Mouse (Mus musculus): ENCODE results near the gene Fbxw16.
"Not testable (repeated sequence)": the region's sequence is repeated elsewhere in the genome, so short reads cannot be mapped to it uniquely, and the experiment has no call there.

The Fbxw16 gene

DNA sequence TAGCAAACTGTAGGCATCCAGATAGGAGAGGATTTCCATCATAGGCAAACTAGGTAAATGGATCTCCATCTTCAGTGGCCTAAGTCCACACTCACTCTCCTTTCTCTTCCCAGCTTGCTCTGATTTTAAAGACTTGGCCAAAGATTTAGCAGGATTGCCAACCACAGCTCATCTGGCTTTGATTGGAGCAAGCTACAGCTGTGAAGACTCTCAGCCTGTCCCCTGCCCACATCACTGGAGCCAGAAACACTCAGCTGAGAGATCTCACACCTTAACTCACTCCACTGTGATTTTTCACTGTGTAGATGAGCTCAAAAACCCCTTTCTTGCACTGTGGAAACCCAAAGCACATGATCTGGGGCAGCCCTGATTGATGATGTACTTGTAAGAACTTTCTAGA lies at the start of gene Fbxw16:
Fbxw16 (minus strand) TSS at position 101 of the 400 bp plus-strand sequence.
- DNase-seq (ENCODE audit: low spot score in 2 of 2): no peak

DNA sequence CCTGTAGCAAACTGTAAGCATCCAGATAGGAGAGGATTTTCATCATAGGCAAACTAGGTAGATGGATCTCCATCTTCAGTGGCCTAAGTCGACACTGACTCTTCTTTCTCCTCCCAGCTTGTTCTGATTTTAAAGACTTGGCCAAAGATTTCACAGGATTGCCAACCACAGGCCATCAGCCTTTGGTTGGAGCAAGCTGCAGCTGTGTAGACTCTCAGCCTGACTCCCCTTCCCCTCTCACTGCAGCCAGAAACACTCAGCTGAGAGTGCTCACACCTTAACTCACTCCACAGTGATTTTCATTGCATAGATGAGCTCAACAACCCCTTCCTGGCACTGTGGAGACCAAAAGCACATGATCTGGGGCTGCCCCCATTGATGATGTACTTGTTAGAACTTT lies 46.8 kb upstream of the Fbxw16 start, which contains the start of gene Fbxw19:
Fbxw19 (minus strand) TSS at position 101 of the 400 bp plus-strand sequence.
- DNase-seq (ENCODE audit: low spot score in 2 of 2): not testable (repeated sequence)

DNA sequence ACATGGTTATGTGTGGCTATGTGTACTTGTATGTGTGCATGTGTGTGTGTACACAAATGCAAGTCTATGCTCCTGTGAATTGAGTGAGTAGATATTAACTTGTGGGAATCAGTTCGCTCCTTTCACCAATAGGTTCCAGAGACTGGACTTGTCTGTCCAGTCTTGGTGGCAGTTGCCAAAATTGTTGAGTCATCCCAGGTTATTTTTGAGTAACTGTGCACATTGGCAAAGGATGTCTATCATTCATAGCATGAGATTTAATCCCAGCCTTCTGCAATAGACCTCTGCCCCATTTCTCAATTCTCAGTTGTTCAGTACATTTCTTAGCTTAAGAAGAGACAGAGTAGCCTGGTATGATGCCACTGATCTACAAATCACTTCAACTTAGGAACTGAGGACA lies 16.0 kb downstream of the Fbxw16 start:
- DNase-seq (ENCODE audit: low spot score in 2 of 2): no peak

DNA sequence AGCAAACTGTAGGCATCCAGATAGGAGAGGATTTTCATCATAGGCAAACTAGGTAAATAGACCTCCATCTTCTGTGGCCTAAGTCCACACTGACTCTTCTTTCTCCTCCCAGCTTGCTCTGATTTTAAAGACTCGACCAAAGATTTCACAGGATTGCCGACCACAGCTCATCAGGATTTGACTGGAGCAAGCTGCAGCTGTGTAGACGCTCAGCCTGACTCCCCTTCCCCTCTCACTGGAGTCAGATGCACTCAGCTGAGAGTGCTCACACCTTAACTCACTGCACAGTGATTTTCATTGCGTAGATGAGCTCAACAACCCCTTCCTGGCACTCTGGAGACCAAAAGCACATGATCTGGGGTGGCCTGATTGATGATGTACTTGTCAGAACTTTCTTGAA lies 44.7 kb downstream of the Fbxw16 start, which contains the start of gene Fbxw22:
Fbxw22 (minus strand) TSS at position 101 of the 400 bp plus-strand sequence.
- DNase-seq (ENCODE audit: low spot score in 2 of 2): not testable (repeated sequence)
